Mouse (Mus musculus) right cerebral cortex, postnatal 10 days (tissue): ENCODE results near the gene Rrp12.
"Not testable (repeated sequence)": the region's sequence is repeated elsewhere in the genome, so short reads cannot be mapped to it uniquely, and the experiment has no call there.

Source experiments
- DNase-seq, 2 experiments: peaks; one replicate each; pipeline ENCODE4 v3.0.0; 2021; ENCODE audit warnings: low spot score in 2 of 2

Gene Rrp12

GRCm38 (mm10) chr19:41906311-41907078 is 10.5 kb upstream of the Rrp12 start:
- DNase-seq: no peak

DNA sequence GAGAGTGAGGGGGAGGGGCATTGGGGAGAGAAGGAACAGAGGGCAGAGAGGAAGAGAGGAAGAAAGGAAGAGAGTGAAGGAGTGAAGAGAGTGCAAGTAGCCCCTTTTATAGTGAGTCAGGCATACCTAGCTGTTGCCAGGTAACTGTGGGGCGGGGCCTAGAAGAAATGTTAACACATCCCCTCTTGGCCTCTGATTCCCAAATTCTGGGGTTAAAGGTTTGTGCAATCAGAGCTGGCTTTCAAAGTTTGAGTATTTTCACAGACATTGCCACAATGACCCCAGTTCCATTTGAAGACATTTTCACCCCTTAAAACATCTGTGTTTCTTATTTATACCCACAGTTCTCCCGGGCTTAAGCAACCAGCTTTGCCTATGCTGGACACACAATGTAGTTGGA is 9.3 kb upstream of the Rrp12 start:
- DNase-seq: no peak

- DNase-seq: no peak
These were observed 7.0 kb upstream of the Rrp12 start for GRCm38 (mm10) chr19:41902848-41903593.

DNA sequence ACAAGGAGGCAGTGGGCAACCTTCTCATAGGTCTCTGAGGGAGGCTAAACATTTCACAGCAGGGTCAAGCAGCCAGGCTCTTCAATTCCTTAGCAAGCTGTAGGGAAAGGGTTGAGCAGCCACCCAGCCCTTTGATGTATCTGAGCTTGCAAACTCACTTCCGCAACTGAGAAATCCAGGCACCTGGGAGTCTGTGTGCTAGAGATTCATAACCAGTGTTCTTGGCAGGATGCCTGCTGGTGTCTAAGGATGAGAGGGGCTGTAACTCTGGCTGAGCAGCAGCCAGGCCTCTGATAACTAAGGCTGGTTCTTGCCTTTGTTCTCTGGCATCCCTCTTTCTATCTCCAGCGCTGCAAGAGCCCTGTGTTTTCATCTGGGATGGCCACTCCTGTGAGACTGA is 5.7 kb upstream of the Rrp12 start:
- DNase-seq: no peak

DNA sequence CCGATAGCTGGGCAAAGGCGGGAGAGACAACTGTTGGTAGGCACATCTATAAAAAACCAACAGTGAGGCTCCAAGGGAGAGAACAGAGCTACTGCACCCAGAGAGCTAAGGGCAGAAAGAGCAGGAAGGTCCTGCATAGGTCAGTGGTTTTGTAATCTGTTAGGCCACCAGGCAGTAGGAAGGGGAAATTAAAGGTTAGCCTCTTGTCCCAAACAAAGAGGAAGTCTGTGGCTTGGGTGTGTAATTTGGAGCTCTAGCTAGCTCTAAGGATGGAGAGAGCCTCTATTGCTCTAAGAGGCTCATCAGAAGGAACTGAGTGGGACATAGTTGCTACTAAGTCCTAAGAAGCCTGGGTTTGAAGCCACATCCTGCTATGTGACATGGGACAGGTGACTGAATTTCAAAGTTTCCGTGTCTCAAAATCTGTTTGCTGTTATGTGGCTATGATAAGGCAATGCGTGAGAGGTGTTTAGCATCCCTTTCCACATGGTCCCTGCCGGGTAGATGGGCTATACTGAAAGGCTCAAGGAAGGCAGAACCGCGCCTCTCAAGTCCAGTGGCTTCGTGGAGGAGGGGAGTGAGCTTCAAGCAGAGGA is 4.6 kb upstream of the Rrp12 start:
- no peak for DNase-seq

DNA sequence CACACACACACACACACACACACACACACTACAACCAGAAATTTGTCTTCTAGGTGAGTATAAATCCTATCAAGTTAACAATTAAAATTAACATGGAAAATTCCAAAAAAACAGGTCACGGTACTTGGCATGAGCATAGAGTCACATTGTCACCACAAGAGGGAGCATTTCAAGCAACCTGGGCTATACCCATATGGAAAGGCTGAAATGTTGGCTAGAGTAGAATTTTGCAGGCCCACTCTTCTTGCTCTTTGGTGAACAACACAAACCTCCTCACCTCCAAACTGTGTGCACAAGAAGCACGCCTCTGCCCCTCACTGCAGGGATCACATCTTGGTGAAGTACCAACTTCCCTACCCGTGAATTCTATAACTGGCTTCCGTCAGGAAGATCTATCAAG is 2.9 kb upstream of the Rrp12 start:
- DNase-seq: no peak

- no peak for DNase-seq
These were observed 342 bp upstream of the Rrp12 start for GRCm38 (mm10) chr19:41896319-41896711.

DNA sequence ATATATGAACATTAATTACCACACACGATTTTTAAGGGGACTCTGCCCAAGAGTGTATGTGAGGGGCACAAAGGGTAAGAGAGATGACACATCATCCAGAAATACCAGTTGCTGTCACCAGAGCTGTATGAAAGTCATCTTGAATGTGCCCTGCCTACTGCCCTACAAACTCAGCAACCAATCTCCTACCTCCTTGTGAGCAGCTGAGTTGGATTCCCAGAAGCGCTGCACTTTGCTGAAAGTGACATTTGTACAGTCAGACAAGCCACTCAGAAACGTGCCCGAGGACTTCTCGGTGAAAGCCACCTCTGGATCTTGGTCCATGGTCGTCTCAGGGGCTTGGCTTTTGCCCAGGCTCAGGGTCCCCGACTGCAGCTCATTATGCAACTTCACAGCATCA is 1.0 kb downstream of the Rrp12 start:
- no peak for DNase-seq

DNA sequence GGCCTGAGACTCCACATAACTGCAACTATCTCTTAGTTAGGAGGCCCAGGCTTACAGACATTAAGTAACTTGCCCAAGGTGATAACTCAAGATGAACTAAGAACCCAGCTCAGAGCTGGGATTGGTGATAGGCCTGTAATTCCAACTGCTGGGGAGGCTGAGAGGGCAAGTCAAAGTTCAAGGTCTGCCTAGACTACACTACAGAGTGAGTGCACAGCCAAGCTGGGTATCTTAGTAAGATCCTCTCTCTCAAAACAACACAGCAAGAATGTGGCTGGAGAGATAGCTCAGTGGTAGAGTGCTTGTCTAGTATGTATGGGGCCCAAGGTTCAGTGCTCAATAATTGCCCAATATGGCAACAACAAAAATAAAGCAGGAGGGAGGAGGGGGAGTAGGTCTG is 7.8 kb downstream of the Rrp12 start:
- no peak for DNase-seq

- no peak for DNase-seq
These were observed 12.1 kb downstream of the Rrp12 start for GRCm38 (mm10) chr19:41883882-41884281.

- DNase-seq: no peak
These were observed 14.1 kb downstream of the Rrp12 start for GRCm38 (mm10) chr19:41881842-41882241.

DNA sequence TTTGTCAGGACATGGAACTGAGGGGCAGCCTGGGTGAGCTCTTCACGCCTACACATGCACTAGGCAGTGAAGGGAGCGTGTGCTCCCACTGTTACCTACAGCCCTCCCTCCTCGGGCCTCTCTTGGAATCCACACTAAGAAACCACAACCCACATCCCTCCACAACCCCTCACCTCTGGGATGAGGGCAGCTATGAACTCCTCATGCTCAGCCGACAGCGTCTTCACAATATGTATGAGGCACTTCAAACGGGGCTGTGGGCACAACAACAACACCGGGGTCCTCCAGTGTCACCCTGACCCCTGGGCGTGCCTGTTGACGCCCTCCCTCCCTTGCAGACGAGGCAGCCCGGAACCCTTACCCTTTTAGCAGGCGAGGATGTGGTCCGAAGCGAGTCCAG is 21.6 kb downstream of the Rrp12 start:
- DNase-seq: no peak

DNA sequence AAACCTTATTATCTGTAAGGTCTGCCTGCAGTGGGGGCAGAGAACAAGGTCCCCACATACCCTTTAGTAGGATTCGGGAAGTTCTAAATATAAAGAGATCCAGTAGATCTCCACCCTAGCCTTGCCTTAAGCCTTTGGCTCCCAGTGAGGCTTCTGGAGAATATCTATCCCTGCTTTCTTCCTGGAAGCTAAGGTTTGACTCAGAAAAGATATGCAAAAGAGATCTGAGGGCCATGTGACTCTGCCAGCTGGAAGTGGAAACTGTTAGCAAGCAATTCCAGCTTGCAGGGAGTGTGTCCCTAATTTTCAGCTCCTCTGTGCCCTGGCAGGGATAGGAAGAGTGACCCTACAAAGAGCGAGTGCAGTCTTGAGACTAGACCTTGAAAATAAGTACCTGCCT is 23.7 kb downstream of the Rrp12 start:
- DNase-seq: peak in 1 of 2 experiments; percentile 46

DNA sequence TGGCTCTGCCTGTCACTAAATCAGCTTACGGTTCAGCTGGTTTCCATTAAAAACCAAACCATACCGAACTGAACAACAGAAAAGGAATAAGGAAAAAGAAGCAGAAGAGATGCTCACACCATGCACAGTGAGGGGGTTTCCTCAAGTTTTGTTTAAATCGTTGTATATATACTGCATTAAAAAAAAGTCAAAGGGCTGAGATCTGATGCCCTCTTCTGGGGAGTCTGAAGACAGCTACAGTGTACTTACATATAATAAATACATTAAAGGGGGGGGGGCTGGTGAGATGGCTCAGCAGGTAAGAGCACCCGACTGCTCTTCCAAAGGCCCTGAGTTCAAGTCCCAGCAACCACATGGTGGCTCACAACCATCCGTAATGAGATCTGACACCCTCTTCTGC is 26.0 kb downstream of the Rrp12 start:
- not testable (repeated sequence) for DNase-seq

DNA sequence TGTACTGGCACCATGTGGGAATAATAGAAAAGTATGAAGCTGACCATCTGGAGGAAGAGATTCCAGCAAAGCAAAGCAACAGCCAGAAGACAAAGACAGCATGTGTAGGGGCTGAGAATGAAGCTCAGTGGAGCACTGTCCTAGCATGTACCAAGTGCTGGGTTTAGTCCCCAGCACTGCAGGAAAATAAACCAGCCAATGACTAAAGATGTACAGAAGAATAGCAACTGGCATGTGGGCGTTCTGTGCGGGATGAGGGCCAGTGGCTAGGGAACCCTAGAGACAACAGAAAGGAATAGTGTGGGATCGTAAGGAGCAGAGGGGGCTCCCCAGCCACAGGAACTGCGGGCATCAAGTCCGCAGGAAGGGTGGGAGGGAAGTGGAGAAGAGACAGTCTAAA is 26.7 kb downstream of the Rrp12 start:
- DNase-seq: no peak

DNA sequence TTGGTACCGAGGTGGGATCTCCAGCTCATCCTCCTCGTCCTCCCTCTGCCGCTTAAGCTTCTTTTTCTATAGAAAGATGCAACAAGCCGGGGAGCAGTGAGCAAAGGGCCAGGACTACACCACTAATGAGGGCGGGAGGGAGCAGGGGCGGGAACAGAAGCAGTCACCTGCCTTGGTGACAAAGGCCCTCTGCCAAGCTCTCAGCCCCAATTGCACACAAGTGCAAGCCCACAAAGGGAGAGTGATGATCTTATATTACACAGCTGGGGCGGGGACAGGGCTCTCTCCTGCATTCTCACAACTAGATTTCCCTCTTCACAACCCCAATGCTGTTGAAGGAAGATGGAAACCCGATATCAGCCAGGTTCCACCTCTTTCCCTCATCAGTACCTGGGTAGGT is 29.3 kb downstream of the Rrp12 start:
- no peak for DNase-seq

DNA sequence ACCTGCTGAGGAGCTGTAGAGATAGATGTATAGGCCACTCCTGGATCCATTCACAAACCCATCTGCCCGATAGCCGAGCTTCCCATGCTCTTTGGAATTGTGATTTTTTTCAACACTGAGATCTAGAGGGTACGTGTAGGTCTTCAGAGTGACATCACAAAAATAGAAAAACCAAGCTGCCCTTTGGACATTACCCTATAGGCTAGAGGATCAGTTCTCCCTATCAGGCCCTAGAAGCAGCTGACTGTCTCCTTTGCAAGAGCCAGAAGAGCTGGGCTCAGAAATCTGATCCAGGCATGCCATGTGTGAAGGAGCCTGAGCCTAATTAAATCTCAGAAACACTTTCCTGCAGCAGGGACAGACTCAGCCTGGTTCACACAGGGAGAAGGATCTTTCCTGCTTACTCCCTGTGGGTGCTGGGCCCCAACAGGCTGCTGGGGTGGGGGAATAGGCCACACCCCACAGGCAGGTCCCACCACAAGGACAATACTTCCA is 38.1 kb downstream of the Rrp12 start:
- DNase-seq: no peak

- DNase-seq: no peak
These were observed 38.7 kb downstream of the Rrp12 start for GRCm38 (mm10) chr19:41857086-41857762.

GRCm38 (mm10) chr19:41852423-41852822 is 43.5 kb downstream of the Rrp12 start:
- no peak for DNase-seq

DNA sequence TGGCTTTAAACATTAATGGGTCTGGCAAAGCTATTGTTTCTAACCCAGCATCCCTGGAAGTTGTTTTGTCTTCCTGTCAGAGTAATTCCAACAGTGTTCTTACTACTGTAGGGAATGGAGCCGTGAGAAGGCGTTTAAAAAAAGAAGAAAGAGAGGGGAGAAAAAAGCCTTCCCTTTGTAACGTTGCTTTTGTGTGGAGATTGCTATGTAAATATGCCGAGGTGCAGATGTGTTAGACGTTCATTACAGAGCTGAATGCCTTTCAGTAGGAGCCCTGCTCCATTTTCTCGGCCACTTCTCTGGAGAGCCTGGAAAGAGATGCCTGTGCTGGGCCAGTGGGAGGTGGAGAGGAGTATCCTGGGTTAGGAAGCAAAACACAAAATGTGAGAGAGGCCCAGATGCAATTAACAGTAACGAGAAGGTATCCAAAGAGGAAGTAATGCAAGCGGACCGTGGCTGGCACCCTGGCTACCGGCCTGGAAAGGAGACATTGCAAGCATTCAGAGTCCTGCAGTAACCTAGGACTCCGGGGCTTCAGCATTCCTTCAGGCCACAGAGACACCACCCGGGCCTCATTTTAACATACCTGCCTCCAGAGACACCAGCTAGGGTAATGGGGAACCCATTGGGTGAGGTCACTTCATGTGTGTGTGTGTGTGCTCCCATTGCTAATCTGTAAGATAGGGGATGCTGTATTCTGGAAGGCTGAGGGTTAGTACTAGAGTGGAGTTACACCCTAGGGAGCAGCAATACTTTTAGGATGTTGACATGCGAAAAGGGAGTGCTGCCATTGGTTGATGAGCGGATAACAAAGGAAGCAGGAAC is 45.0 kb downstream of the Rrp12 start:
- no peak for DNase-seq

GRCm38 (mm10) chr19:41850021-41850718 is 45.8 kb downstream of the Rrp12 start:
- no peak for DNase-seq
